Mouse (Mus musculus): ENCODE data around the gene Gpatch2. TPM values are rescaled to one million over a fixed set of nuclear protein-coding genes. Genes with fewer than 3 reads are reported as not detected.

Gene Gpatch2
- total RNA-seq, 2 experiments from 2014 or later = 3.7 to 4.2 TPM

DNA sequence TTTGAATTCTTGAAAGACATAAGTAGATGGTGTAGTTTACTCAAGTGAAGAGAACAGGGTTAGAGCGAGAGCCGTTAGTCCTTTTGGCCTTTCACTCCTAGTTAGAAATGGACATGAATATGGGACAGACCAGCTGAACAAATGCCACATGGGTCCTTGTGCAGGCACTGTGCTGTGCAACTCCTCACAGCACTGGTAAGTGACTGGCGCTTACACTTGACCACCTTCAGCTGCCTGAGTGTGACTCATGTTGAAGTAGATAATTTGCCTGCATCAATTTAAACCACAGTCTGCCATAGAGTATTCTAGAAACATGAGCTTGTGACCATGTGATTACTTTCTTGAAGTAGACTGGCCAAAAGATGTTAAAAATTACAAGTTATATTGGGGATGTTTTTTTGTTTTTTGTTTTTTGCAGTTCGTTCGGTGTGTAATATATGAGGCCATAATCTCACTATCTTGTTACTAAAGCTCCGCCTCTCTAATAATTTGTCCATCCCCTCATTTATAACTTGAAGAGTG, 79.8 kb downstream of the Gpatch2 start:
- no peak for ATAC-seq (replicated peaks; ENCODE audit: low FRiP score, poor library complexity, severe bottlenecking)

DNA sequence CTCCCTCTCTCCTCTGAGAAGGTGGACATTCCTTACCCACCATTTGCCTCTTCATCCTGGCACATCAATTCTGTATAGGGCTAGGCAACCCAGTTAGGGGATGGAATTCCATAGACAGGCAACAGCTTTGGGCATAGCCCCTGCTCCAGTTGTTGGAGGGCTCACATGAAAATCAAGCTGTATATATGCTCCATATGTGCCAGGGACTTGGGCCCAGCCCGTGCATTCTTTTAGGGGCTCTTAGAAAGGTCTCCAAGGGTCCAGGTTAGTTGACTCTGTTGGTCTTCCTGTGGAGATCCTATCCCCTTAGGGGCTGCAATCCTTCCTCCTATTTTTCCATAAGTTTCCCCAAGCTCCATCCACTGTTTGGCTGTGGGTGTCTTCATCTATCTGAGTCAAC, 80.4 kb downstream of the Gpatch2 start:
- no peak for ATAC-seq (replicated peaks; ENCODE audit: low FRiP score, poor library complexity, severe bottlenecking)

DNA sequence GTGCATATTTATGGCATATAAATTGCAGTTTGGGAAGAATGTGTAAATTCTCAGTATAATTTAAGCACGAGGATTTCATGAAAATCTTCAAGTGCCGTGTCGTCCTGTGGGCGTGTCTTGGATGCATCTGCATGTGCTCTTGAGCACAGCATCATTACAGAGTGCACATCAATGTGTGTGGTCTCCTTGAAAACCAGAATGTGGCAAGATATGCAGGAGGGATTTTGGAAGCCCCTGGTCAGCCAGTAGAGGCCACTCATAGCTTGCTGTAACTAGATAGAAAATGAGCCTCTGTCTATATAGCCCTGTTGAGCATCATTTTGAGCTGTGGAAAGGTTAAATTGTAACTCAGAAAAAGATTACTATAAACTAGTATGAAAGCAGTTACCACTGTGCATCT, 83.9 kb downstream of the Gpatch2 start:
- ATAC-seq (replicated peaks; ENCODE audit: low FRiP score, poor library complexity, severe bottlenecking) = no peak

DNA sequence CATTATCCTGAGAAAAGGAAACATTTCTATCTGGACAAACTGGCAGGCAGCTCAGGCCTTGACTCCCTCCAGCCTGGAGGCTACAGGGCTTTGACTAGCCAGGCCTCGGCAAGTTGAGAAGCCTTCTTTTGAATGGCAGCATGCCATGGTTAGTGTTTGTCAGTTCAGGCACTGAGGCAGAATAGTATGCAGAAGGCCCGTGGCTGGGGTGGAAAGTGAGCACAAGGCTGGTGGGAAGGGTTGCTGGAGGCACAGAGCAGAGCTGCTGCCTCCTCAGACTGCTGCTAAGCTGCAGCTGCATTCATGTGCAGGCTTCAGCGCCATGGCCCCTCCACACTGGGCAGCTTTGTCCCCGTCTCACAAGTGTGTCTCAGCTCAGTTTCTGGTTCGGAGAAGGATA, 85.3 kb downstream of the Gpatch2 start:
- ATAC-seq (replicated peaks; ENCODE audit: low FRiP score, poor library complexity, severe bottlenecking) = no peak

DNA sequence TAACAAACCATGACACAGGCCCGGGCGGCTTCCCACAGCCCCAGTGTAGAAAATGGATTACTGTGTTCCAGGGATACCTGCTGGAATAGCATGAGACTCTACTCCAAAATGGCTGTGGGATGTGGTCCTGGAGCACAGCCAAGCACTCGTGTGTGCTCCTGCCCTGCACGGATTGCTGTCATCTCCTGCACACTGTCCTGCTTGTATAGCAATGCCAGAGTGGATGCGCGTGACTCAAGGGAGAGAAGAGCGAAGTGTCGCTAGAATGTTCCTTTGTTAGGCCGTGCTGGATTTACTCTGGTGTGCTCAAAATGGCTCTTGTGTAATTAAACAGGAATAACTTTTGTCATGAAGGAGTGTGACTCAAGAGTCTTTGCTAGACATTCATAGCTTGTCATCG, 87.9 kb downstream of the Gpatch2 start:
- no peak for ATAC-seq (replicated peaks; ENCODE audit: low FRiP score, poor library complexity, severe bottlenecking)

DNA sequence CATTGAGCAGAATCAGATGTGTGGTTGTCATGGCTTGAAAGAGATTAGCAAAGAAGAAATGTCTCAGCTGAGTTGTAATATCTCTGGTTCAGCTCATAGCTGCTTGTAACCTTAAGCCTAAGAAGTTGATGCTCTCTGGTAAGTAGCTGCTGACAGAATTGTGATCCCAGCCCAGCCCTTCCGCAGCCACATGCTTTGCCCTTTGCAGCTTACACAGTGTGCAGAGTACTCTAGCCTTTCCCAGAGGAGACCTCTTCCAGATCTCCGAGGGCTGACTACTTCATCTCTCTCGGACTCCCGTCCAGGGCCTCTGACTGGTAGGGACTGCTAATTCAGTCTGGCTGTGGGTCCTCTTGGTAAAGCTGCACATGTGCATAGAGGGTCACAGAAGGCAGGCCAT, 92.0 kb downstream of the Gpatch2 start:
- no peak for ATAC-seq (replicated peaks; ENCODE audit: low FRiP score, poor library complexity, severe bottlenecking)

DNA sequence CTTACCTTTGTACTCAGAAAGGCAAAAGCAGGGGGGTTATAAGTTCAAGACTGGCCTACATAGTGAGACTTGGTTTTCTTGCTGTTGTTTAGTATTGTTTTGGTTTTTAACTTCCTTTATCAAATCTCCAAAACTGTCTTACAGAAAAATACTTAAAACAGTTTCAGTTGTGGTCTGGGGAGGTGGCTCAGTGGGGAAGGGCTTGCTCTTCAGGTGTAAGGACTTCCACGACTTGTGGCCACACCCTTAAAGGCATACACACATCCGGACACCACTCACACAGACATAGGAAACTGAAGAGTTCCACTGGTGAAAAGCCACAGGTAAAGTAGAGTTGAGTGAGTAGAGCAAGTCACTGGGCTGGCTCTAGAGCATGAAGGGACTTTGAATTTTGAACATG, 93.2 kb downstream of the Gpatch2 start:
- no peak for ATAC-seq (replicated peaks; ENCODE audit: low FRiP score, poor library complexity, severe bottlenecking)

DNA sequence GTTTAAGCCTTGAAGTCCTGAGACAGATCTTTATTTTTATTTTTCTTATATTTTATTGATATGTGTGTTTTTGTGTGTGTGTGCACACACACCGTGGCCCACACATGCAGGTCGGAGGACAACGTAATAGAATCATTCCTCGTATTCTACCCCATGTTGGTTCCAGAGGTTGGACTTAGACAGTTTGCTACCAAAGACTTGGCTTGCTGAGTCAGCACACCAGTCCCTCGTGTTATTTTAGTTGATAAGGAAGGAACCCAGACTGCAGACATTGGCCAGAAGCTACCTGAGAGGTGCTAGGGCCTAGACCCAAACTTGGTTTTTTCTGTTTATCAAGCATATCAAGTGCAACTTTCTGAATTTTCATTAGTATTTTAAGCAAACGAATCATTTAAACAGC, 95.8 kb downstream of the Gpatch2 start:
- ATAC-seq (replicated peaks; ENCODE audit: low FRiP score, poor library complexity, severe bottlenecking) = no peak

DNA sequence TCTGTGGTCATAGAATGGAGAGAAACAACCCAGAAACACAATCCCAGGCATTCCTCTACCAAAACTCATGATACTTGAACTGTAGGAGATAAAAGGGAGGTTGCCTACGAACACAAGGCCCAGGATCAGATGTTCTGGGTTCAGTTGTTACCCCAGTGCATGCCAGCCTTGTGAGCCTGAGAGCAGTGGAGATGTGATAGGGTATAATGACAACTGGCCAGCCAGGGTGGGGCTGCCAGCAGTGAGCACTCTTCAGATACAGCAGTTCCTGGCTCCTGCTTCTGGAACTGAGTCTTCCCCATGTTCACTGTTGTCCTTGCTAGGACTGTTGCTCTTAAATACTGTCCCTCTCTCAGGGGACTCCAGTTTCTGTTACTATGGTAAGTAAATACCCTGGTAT, 98.0 kb downstream of the Gpatch2 start:
- no peak for ATAC-seq (replicated peaks; ENCODE audit: low FRiP score, poor library complexity, severe bottlenecking)

DNA sequence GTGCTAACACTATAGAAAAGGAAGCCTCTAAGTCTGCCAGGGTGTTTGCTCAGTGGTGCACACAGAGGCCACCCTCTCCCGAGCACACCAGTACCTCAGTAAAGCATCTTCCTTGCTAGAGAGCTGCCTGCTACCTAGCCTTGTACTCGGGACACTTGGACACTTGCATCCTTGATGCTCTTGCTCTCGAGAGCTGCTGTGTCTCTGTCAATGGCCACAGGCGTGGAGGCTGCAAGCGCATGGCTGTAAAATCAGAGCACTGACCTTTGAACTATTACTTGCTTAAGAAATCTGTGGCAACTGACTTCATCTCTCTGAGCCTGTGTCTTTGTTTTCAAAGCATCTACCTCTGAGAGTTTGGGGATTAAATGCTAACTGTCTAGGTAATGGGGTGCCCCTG, 98.5 kb downstream of the Gpatch2 start:
- no peak for ATAC-seq (replicated peaks; ENCODE audit: low FRiP score, poor library complexity, severe bottlenecking)

DNA sequence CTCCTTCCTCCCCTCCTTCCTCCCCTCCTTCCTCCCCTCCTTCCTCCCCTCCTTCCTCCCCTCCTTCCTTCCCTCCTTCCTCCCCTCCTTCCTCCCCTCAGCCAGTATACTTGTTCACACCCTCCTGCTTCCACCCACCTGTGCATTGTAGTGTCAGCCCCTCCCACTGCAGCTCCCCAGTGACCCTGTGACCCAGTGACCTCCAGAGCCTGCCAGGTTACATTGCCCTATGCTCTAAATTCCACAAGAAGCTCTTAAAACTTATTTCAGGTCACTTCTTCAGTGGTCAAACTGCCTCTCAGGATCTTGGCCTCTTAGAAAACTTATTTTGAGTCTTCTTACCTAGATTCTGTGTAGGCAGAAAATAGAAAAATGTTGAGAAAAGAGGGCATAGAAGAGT, 99.2 kb downstream of the Gpatch2 start:
- ATAC-seq (replicated peaks; ENCODE audit: low FRiP score, poor library complexity, severe bottlenecking) = no peak

DNA sequence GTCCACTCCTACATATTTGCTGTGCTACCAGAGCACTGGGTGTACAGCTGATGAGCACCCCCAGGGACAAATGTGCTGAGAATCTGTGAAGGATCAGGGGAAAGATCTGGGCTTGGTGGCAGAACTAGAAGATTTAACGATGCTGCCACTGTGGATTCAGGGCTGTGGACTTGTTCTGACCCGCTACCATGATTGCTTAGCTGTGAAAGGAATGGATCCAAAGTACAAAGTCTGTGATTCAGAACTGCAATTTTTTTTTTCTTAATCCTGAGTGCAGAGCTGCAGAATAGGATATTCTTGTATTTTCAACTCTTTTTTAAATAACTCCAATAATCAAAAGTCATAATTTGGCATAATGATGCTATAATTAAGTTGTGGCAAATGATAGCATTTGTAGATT, 100.5 kb downstream of the Gpatch2 start:
- no peak for ATAC-seq (replicated peaks; ENCODE audit: low FRiP score, poor library complexity, severe bottlenecking)

DNA sequence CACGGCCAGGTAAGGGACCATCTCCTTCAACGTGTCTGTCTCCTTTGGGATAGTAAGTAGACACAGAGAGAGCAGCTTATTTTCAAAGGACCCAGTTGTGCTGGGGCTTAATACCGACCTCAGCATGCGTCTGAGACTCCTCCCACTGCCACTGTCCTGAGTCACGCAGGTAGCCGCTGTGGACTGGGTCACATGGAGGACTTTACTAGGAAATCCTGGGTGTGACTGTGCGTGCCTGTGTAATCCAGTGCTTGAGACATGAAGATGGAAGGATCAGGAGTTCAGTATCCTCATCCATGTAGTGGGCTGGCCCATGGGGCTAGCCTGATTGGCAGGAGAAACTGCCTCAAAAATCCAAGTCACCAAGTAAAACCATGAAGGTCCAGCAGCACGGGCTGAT, 101.2 kb downstream of the Gpatch2 start:
- ATAC-seq (replicated peaks; ENCODE audit: low FRiP score, poor library complexity, severe bottlenecking) = no peak

DNA sequence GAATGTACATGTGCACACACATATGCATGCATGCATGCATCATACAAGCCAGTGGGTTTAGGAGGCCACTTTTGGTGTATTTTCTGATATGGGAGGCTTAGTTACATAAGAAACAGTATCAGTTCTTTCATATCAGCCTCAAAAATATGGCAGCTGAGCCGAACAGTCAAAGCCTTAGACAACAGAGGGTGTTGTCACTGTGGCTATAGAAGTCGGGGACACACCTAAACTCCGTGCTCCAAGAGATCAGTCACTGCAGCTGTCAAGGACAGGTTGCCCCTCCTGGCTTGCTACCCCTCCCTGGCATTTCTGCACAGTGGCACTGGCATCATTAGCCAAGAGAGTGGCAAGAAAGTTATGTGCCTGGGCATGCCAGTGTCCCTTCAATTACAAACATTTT, 106.5 kb downstream of the Gpatch2 start:
- ATAC-seq (replicated peaks; ENCODE audit: low FRiP score, poor library complexity, severe bottlenecking) = no peak

DNA sequence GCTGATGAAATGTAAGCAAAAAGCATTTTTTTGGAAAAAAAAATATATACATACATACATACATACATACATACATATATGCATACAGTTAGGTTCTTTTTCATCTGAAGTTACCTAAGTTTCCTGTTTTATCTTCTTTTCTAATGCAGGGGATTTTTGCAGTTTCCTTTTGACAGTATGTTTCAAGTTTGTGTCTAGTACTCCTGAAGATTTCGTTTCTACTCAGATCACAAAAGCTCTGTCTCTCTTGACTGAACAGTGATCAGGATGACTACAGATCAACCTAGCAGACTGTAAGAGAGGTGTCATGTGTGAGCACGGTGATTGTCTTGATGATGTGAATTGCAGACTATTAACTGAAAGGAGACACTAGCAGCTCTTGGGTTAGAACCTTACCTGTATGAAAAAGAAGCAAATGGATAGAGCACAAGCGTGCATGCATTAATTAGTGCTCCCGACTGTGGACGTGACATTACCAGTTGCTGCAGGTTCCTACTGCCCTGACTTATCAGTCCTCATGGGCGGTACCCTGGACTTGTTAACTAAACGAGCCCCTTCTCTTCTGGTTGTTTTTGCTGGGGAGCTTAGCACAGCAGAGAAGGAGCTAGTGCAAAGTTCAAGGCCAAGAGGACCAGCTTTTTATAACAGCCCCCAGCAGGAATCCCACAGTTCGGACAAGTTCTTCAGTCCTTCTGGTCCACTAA, 107.3 kb downstream of the Gpatch2 start:
- no peak for ATAC-seq (replicated peaks; ENCODE audit: low FRiP score, poor library complexity, severe bottlenecking)

DNA sequence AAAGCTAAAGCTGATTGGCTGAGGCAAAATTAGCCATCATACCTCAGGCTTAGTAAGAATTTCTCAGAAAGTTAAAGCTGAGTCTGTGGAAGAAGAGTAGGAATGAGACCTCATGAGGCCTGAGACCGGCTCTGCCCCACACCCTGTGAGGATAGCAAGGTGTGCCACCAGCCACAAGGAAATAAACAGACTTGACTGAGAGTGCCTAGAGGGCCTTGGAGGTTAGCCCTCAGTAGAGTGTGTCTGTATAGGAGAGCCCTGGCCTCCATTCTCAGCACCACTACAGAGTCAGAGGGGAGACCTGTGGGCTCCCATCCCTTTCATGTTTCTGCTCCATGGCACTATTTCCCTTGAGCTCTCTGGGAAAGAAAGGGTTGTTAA, 107.9 kb downstream of the Gpatch2 start:
- no peak for ATAC-seq (replicated peaks; ENCODE audit: low FRiP score, poor library complexity, severe bottlenecking)

DNA sequence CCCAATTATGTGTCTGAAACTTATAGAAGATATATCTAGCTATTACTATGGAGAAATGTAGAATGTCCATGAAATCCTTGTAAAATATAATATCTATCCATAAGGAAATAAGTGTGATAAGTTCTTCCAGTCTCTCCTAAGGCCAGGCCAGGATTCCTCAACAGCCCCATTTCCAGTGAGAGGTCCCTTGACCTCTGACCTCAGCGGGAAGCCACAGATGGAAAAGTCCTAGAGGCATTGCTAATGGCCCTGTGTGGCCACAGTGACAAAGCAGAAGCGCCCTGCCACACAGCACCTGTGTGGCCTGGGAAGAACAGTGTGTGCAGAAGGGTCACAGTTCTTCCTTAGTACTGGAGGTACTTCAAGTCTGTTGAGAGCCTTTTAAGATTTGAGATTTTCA, 127.2 kb downstream of the Gpatch2 start:
- ATAC-seq (replicated peaks; ENCODE audit: low FRiP score, poor library complexity, severe bottlenecking) = no peak

DNA sequence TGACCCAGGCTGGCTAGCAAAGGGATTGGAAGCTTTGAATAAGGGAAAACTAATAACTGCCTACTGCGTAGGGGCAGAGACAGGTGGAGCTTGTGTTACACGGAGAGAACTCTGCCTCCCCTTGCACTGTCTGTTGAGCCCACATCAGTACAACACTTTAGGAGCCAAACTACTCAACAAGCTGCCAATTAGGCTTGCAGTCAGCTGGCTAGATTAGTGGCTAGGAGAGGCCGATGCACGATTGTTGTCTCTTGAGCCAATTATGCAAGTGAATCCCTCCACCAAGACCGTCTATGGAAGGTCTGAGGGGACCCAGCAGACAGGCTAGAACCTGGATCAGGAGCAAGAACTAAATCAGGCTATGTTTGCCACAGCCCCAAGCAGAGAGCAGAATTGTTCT, 129.8 kb downstream of the Gpatch2 start:
- no peak for ATAC-seq (replicated peaks; ENCODE audit: low FRiP score, poor library complexity, severe bottlenecking)

DNA sequence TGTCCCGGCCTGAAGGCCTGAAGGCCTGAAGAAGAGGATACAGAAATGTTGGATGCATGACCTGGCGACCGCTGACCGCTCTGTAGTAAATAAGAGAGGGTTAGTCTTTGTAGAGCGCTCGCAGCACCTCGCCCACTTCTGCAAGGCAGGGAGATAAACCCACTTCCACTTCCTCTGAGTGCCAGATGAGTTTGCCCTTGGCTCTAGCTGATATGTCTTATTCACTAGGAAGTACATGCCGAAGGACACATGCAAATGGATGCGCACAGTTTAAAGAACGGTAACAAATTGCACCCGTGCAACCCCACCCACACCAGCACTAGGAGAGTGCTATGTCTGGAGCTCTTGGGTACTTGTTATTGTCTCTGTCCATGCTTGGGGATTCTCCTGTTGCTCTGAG, 131.6 kb downstream of the Gpatch2 start:
- ATAC-seq (replicated peaks; ENCODE audit: low FRiP score, poor library complexity, severe bottlenecking) = no peak

DNA sequence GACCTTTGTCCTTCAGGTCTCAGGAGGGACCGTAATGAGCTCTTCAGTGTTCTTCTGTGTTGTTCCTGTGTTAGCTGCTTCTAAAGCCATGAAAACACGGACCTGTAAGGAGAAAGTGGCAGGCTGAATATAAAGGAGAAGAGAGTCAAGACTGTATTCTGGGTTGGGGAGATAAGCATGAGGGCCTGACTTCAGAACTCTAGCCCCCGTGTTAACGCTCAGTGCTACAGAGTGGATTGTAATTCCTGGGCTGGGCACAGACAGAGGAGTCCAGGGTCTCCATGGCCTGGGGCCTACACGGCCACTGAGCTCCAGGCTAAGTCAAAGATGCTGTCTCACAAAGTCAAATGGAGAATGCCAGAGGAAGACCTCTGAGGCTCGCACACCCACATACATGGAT, 132.3 kb downstream of the Gpatch2 start:
- no peak for ATAC-seq (replicated peaks; ENCODE audit: low FRiP score, poor library complexity, severe bottlenecking)

DNA sequence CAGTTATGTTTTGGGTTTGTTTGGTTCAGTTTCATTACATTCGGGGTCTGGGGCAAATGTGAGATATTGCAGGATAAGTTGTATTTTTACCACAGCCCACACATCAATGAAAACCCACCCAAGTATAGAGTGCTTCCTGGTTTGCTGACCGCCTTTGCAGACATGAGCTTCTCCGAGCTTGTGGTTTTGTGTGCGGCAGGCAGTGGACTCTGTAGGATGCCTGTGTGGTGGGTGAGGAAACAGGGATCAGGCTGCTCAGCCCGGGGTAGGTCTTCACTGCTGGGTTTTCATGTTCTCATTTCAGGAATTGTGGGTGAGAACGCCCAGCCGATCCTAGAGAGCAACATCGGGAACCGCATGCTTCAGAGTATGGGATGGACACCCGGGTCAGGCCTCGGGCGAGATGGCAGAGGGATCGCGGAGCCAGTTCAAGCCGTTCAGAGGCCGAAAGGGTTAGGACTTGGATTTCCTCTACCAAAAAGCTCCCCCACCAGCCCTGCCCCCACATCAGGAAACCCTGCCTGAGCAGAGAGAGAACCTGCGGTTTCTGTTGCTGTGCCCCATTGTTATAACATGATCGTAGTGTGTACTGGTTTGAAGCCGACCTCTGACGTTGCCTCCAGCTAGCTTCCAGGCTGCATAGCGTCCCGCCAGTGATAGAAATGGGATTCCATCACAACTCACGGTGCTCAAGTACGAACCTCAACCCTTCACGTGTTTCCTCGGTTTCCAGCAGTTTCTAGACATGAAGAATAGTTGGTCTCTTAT, 132.9 kb downstream of the Gpatch2 start:
- no peak for ATAC-seq (replicated peaks; ENCODE audit: low FRiP score, poor library complexity, severe bottlenecking)

DNA sequence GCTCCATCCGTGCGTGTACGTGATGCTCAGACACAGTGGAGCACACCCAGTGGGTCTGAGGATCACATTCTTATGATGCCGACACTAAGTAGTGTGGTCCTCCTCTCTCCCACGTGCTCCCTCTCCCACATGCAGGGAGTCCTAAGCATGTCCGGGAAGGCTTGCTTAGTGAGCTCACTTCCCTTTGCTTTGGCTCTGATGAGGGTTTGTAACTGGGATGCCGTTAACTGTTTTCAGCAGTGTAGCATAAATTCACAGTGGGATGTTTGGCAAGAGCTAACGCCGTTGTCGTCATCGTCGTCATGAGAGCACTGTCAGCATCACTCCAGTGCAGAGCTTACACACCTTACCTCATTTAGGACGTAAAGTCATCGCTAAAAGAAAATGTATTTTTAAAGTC, 133.6 kb downstream of the Gpatch2 start:
- ATAC-seq (replicated peaks; ENCODE audit: low FRiP score, poor library complexity, severe bottlenecking) = no peak
